Mouse (Mus musculus) right cerebral cortex, postnatal 4 days (tissue): ENCODE results near the gene Saxo2.

ENCODE experiments used
- DNase-seq: peaks from one replicate; pipeline ENCODE4 v3.0.0-alpha.2; 2022

Saxo2 gene

GRCm38 (mm10) chr7:82648353-82649080 is at the start of gene Saxo2, which contains the start of gene Efl1:
Gene Saxo2 (minus strand): TSS chr7:82648528.
Gene Efl1 (plus strand): TSS chr7:82648614.
- peak; percentile 97 for DNase-seq

GRCm38 (mm10) chr7:82697668-82698067 is 49.3 kb upstream of the Saxo2 start:
- no peak for DNase-seq

- DNase-seq = no peak
Measured at GRCm38 (mm10) chr7:82691021-82691738, 42.9 kb upstream of the Saxo2 start.

GRCm38 (mm10) chr7:82688736-82689135 is 40.4 kb upstream of the Saxo2 start:
- no peak for DNase-seq

GRCm38 (mm10) chr7:82679901-82680300 is 31.6 kb upstream of the Saxo2 start:
- no peak for DNase-seq

- DNase-seq = no peak
Measured at GRCm38 (mm10) chr7:82676834-82677233, 28.5 kb upstream of the Saxo2 start.

- DNase-seq = no peak
Measured at GRCm38 (mm10) chr7:82676001-82676400, 27.7 kb upstream of the Saxo2 start.

GRCm38 (mm10) chr7:82664604-82665003 is 16.3 kb upstream of the Saxo2 start:
- no peak for DNase-seq

- no peak for DNase-seq
Measured at GRCm38 (mm10) chr7:82649081-82649445, 735 bp upstream of the Saxo2 start.

- no peak for DNase-seq
Measured at GRCm38 (mm10) chr7:82647909-82648308, 419 bp downstream of the Saxo2 start.

GRCm38 (mm10) chr7:82647183-82647582 is 1.1 kb downstream of the Saxo2 start:
- DNase-seq = no peak

GRCm38 (mm10) chr7:82625342-82625741 is 23.0 kb downstream of the Saxo2 start:
- DNase-seq = no peak

GRCm38 (mm10) chr7:82609629-82610028 is 38.7 kb downstream of the Saxo2 start:
- peak; percentile 12 for DNase-seq

GRCm38 (mm10) chr7:82605425-82605824 is 42.9 kb downstream of the Saxo2 start:
- no peak for DNase-seq

GRCm38 (mm10) chr7:82602008-82602407 is 46.3 kb downstream of the Saxo2 start:
- DNase-seq = no peak

GRCm38 (mm10) chr7:82590931-82591330 is 57.4 kb downstream of the Saxo2 start:
- no peak for DNase-seq
